Mouse (Mus musculus): ENCODE measurements around the gene Phpt1.

Phpt1 gene

DNA sequence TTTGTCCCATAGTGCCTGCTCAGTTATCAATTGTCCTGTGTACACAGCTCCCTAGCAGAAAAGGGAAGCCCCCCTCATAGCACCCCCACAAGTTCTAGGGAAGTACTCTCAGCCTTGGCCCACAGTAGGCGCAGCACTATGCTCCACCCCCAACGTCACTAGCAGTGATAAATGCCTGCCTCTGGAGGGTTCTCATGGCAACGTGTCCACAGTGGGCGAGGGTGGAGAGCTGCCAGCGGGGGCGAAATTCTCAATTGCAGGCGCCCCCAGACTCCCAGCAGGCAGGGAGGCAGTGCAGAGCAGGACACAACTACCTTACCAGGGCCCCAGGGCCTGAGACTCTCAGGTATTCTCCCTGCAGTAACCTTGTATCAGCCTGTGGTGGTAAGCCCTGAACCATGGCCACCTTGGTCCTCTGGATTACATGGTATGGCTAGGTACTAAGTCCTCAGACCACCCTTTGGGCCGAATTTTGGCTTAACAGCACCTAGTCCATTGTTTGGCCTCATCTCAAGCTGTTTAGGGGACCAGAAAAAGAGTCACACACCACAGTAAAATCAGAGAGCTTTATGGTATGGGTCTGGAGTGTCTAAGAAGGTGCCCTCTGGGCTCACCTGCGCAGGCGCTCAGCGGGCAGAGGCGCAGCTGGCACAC, 7.6 kb upstream of the Phpt1 start:
- no peak for DNase-seq

DNA sequence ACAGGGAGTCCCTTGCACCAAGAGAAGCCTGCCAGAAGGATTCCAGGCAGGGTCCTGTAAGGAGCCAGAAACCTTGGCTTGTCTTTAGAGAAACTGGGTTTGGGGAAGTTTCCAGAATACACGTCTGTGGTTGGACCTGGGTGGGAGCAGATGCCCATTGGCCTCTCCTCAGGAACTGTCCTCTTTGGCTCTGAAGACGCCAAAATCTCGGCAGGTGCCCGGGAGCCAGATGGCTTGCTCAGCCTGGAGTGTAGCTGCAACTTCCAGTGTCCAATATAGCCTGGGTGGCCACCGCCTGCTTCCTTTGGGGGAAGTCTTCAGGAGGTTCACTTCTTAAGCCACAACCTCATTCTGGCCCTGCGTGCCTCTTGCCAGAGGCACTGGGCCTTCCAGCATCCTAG, 6.9 kb upstream of the Phpt1 start:
- no peak for DNase-seq

DNA sequence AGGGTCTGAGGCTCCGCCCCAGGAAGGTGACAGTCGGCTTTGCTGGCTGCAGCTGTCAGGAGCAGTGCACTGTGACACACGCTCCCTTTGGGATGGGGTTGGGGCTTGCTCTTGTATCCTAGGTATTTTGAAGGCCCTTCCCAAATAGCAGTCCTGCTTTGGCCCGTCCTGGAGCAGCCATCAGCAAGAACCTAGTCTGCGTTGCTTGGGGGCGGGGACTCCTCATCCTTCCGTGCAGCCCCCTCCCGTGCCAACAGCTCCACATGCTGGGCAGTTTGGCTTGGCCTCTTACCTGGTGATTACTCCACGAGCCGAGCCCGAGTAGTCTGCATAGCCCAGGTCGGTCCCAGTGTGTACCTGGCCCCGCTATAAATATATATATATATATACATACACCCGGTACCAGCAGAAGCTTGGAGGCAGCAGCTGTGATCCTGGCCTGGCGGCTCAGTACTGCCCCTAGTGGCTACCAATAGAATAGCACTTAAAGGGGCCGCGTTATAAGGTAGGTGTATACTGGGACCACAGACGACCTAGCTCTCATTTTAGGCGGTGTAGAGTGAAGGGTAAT, 6.4 kb upstream of the Phpt1 start, which contains the start of gene Ajm1:
Ajm1 (minus strand) TSS at position 464 of the 571 bp plus-strand sequence.
- DNase-seq = no peak

DNA sequence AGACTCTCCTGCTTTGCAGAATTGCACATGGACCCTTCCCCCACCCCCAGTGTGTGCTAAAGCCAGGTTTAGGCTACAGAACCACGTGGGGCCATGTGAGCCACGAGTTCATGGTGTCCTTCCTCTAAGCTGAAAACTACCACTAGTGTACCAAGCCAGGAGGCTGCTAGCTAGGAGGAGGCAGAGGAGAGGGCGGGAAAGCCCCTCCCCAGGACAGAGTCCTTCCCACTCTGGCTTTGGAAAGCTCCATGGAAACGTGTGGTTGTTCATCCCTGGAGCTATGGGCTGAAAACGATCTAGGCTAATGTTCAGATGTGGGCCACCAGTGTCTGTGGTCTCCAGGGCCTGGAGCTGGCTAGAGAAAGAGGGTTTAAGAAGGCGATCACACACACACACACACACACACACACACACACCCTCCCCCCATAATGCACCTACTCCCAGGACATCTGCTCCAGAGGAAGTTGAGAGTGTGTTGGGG, 5.6 kb upstream of the Phpt1 start:
- no peak for DNase-seq

DNA sequence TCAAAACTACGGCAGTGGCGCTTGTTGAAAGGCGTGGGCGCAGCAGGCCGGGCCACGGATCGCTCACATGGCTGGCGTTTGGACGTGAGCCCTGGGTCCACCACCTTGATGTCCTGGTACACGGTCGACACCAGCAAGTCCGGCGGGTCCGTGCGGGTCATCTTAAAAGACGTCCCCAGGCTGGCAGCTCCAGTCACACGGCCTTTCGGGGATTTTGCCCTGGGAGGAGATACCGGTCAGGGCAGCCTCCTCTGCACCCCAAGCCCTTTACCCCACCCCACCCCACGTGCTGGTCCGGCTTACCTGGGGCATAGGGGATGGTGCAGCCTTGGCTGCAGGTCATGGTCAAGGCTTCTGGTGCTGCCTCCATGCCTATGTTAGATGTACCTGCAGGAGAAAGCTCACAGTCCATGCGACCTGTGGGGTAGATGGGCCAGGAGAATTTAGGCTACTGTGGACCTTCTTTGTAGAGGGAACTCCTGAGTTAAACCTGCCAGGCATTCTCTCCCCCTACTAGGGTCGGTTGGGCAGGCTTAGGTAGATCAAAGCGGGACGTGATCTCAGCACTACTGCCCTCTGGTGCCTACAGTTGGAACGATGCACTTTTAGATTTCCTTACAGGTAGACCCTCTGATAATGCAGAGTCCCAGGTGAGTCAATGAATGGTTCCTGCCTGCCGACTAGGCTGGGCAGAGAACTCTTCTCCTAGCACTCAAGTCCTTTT, 4.9 kb upstream of the Phpt1 start:
- DNase-seq = no peak

DNA sequence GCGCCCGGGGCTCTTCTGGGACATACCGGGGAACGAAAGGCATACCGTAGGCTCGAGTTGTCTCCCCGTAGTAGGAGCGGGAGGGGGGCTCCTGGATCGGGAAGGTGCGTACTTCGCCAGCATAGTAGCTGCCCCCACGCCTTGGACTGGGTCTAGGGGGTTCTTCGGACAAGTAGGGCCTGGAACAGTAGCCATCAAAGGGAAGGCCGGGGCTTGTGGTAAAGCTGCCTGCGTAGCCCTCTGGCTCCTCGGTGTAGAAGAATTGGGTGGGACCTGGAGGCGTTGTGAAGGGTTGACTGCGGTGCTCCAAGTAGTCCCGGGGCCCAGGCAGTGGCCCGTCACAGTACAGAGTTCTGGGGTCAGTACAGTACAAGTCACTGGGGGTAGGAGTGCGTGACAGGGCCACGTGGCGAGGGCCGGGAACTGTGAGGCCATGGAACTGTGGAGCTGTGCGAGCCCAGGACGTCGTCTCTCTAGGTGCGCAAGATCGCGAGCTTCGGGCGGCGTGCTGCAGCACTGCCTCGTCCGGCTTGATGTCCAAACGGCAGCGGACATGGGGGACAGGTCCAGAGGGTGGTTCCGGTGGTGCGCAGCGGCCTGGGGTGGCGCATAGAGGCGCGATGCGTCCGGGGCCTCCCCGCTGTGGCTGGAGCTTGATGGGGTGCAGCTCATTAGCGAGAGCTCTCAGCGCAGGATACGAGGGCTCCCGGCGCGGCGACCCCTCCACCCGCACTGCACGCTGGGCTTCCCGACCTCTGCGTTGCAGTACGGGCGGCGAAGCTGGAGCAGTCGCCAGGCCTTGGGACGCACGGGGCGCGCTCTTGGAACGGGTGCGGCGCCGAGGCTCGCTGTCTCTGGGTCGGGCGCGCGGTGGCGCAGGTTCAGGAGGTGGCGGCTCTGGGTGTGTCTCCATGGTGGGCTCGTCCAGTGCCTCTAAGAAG, 4.0 kb upstream of the Phpt1 start:
- DNase-seq = no peak

DNA sequence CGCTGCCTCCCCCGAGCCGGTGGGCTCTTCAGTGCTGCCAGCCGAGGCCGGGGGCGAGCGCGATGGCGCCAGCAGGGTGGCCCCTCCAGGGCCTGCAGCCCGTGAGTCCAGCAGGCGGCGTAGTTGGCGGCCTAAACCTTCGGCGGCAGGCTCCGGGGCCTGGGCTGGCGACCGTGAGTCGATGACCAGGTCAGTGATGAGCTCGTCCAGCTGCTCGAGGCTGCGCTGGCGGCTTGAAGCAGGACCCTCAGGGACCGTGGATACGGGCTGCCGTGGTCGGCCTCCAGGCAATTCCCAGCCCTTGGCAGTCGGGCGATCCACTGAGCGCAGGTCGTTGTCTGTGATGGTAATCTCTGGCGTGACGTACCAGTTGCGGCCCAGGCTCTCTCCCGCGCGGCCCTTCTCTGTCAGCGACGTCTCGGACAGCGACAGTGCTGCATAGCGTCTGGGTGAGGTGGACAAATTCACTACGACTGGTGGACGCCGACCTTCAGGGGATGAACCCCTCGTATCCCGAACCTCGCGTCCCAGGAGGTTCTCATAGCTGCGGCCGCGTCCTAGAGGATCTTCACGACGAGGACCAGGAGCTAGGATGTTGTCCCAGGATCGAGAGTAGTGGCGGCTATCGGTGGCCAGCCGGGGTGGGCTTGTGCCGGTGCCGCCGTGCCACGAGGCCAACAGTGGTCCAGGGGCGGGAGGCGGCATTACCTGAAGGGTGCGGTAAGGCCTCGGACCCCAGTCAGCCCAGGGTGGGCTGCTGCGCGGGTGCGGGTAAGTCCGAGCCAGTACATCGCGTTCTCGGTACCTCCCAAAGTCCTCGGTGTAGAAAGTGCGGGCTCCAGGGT, 3.1 kb upstream of the Phpt1 start:
- DNase-seq = no peak

DNA sequence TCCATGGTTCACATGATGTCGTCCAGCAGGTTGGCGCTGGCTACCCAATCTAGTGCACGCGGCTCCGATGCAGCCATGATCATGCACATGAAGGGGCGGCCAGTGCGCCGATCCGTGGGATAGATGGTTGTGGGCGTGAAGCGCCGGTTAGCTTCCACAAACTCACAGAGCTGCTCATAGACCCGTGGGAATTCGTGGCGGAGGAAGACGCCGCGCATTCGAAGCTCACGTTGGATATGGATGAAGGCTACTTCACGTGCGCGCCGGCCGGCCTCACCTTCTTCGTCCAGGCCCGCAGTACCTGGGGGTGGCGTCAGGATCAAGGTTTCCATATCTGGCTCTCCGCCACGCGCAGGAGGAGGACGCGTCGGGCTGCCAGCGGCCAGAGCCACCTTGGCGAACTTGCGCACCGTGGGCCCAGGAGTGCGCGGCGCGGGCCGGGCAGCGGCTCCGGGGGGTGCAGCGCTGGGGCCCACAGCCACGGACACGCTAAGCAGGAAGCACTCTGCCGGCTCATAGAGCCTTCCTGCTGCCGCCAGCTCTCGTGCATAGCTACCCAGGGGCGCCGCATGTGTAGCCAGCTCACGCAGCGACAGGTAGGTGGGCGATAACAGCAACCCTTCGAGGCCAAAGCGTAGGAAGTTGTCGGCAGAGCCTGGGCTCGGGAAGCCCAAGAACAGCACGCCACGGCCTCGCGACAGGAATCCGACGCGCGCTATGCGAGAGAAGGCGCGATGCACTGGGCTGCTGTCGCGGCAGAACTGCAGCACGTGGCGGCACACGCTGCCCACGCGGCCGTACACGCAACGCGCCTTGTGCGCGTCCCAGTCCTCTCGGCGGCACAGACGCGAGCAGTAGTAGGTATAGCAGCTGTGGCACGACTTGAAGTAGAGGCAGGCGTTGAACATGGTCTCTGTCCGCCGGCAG, 2.2 kb upstream of the Phpt1 start:
- no peak for DNase-seq

DNA sequence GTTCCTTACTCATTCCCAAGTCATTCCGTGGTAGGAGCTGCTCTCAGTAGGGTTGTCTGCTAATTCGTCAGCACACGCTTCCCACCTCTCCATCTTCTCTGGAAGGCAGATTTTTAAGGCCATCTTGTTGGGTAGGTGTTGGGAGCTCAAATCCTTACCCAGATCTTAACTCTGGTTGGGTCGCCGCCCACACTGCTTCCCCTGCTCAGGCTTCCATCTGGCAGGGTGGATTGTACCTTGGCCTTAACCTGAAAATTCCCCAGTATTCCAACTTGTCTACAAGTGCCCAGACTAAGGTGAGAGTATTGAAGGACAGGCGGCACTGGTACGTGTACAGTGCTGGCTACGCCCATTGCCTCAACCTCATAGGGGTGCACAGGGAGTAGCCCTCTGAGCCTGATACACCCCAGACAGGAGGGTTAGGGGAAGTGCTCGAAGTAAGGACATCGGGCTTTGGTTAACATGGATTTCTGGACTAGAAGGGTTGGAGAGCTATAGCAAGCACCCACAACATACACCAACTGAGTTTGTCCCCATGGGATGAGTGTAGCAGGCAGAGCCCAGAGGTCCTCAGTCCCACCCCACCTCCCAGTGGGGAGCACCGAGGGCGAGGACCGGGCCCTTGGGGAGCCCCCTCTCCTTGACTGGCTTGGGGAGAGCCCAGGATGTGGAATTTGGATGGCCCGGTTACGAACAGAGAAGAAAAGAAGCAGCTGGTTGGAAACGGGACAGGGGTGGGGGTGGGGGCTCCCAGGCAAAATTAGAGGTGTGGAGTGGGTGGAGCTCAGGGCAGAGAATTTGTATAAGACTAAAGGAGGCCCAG, 1.2 kb upstream of the Phpt1 start:
- no peak for DNase-seq

DNA sequence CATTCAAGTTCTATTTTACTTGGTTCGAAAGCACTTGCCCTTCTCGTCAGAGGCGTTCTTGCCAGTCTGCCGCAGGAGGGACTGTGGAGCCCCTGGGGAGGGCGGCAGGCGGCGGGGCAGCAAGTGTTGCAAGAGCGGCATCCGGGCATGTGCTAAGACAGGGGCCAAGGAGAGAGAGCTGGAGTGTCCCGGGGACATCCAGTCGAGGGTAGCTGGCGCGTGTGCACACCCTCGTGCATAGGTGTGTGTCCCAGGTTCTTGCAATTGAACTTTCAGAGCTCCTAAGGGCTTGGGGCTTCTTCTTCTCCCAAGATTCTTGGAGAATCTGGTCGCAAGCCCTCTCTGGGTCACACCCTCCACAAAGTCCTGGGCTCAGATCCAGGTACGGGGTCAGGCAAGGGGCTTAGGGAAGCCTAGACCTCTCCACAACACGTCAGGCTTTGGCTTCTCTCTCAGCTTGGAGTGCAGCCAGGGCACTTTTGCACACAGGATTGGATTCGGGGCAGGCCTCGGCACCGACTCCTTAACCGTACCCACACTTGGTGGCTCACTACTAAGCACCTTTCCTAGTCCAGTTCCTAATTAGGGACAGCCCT, 506 bp upstream of the Phpt1 start:
- peak; percentile 30 for DNase-seq

DNA sequence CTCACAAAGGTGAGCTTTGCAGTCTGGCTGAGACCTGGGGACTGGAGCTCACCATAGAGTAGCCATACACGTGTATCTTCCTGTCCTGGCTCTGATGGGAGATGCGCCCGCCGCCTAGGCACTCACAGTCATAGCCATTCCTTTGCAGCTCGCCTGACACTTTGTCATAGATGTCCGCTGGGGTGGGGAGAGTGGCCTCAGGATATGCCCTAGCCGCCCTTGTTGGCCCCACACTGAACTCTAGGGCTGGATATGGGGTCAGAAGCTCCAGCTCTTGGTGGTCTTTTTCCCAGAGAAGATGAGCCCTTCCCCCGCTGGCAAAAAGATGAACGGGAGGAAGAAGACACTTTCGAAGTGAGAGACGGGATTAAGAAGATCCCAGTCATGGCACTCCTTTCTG, 888 bp downstream of the Phpt1 start:
- no peak for DNase-seq

DNA sequence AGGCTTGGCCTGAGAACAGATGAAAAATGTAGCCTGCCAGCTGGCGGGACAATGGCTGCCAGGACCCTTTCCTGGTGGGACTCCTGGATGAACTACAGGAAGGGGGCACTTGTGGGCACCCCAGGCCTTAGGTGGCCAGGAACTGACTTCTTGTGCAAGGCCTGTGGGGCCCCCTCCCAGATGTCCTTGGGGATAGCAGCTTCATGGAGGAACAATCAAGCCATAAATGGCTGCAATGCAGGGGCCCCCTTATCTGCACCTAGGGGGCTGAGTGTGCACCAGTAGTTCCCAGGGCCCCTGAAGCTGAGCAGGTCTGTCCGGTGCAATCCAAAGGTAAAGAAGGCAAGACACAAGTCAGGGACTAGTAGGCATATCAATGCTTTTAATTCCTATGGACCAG, 2.0 kb downstream of the Phpt1 start:
- DNase-seq = no peak

DNA sequence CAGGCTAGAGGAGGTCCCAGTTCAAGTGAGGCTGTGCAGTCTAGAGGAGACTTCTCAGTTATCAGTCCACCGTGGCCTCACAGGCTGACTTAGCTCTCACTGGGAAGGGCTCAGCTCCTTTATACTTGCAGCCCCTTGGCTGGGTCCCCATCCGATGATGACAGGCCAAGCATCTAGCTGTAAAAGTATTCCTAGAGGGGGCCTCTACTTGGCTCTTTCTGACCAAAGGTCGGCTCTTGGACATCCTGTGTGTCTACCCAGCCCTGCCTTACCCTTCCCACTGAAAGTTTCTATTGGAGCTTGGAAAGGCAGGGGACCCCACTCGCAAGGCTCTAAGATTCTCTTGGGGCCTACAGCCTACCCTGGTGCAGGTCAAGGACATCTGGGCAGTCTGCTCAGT, 3.8 kb downstream of the Phpt1 start:
- no peak for DNase-seq

DNA sequence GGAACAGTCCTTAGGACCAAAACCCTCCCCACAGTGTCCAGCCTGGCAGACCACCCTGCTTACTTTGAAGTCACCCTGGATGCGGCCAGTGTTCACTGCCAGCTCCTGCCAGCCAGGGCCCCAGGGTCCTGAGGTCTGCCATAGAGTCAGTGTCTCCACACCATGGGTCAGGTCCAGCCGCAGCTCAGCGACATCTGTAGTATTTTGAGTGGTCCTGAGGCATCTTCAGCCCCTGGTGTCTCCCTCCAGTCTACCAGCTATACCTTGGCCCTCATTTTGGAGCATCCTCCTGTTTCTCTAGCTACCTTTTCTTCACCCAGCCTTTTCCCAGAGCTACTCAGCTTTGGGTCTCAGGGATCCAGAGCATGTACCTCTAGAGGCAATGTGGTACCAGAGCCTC, 5.7 kb downstream of the Phpt1 start:
- DNase-seq = no peak

DNA sequence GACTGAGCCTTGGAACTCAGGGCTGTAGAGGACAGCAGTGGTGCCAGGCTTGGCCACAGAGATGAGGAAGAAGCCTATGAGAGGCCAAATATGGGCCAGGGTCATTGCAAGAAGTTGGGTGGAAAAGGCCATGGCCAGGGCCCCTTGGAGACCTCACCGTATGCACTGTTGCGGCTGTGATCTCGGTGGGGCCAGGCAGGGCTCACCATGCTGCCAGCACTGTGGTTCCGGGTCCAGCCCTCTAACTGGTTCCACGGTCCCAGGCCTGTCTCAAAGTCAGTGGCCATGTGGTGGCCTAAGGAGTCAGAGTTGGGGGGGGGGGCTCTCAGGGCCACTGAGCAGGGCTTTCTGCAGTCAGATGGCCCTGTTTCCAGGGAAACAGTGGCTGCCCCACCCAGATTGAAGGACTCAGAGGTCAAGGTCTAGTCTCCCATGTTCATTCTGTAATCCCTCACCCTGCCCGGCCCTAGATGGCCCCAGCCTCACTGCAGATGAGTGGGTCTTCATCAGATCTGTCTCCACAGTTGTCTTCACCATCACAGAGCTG, 6.5 kb downstream of the Phpt1 start:
- DNase-seq = no peak

DNA sequence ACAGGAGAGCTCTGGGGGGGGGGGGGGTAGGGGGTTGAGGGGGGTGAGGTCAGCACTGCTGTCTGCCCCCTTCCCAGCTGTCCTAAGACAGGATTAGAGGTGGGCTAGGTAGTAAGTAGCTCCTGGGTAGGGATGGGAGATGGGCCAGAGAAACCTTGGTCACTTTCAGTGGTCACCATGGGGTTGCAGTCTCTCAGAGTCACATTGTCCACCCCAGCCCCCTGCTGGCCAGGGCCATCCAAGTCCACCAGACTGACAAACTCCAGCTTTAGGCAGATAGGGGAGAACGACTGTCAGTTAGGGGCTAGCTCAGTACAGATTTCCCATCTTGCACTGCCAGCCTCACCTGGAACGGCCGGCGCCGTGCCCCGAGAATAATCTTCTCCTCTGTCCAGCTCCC, 8.5 kb downstream of the Phpt1 start:
- no peak for DNase-seq

DNA sequence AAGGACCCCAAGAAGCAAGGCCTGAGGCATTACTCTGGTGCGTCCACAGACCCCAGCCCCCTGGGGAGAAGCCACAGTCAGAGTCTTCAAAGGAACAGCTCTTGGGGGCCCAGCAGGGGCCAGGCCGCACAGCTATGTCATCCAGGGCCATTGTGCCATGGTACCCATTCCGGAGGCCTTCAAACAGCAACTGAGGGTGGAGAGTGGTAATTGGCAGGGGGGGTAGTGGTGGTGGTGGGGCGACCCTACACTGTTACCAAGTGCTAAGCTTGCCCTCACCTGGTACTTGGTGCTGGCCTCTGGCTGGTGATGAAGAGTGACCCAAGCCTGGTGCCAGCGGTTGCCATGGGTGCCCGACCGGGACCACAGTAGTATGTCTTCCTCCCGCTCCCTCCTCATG, 9.3 kb downstream of the Phpt1 start:
- no peak for DNase-seq

DNA sequence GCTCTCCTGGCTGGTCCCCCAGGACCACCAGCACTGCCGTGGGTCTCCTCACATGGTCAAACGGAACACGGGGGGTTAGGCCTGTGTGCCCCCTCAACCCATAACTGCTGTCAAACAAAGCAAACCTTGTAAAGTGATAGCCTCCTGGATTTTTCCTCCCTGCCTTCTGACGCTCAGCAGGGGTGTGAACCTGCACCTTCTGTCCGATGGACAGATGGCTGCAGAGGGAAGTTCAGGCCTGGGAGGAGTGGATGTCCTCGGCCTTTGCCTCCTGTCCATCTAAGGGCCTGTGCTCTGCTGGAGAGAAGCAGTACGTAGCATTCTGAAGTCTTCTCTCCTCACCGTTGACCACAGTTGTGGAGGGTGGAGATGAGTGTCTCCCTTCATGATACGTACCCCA, 13.1 kb downstream of the Phpt1 start:
- no peak for DNase-seq

DNA sequence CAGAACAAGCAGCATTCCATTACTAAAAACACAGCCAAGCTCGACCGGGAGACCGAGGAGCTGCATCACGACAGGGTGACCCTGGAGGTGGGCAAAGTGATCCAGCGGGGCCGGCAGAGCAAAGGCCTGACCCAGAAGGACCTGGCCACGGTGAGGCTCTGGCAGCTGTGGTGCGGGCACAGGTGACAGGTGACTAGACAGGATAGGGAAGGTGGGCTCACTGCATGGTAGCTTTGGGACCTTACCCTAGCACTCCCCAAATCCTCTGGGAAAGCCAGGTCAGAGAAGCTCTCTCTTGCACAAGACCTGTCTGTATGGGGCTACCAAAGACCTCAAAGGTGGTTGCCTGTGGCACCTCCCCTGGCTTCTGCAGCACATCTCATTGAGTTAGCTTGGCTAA, 14.5 kb downstream of the Phpt1 start:
- DNase-seq = no peak

All from kidney, adult 11 months (tissue).